In genomic region chr17:76817936-76818335, GRCm38 (mm10) we compare ENCODE assay signal across 27 mouse cellular contexts.
"Had no signal": no experiment of that assay in that cellular context is flagged by ENCODE, and none has a peak within 500 bp of the region (broad histone marks: within the 10 kb centered on the region; RNA-seq: fewer than 3 reads in every experiment).

No protein-coding gene starts in this region.

- H3K27me3 ChIP-seq: embryonic facial prominence, embryonic 12.5 days; embryonic facial prominence, embryonic 13.5 days; embryonic facial prominence, embryonic 15.5 days; forebrain, embryonic 12.5 days; forebrain, embryonic 13.5 days; forebrain, embryonic 15.5 days had no signal

- H3K4me1 ChIP-seq: embryonic facial prominence, embryonic 12.5 days; embryonic facial prominence, embryonic 13.5 days; embryonic facial prominence, embryonic 15.5 days; forebrain, embryonic 10.5 days; forebrain, embryonic 12.5 days; forebrain, embryonic 13.5 days; forebrain, embryonic 15.5 days had no signal

- ATAC-seq: forebrain, embryonic 13.5 days; forebrain, embryonic 14.5 days; forebrain, embryonic 15.5 days; forebrain, embryonic 16.5 days; forebrain, postnatal 0 days had no signal

- H3K36me3 ChIP-seq: embryonic facial prominence, embryonic 12.5 days; embryonic facial prominence, embryonic 13.5 days; embryonic facial prominence, embryonic 15.5 days; forebrain, embryonic 10.5 days; forebrain, embryonic 12.5 days; forebrain, embryonic 15.5 days had no signal

- H3K9me3 ChIP-seq: embryonic facial prominence, embryonic 12.5 days; embryonic facial prominence, embryonic 13.5 days; embryonic facial prominence, embryonic 15.5 days; forebrain, embryonic 10.5 days; forebrain, embryonic 12.5 days; forebrain, embryonic 13.5 days; forebrain, embryonic 15.5 days had no signal

- DNase-seq: cerebellum, adult 2 months; cerebellum, adult 8-10 months; cerebellum, adult 9-10 months; cerebellum, adult 9-11 months; cerebellum, postnatal 10 days; cerebellum, postnatal 14 days; cerebellum, postnatal 25 days; cerebellum, postnatal 36 days; embryo, embryonic 11 days; forebrain, postnatal 0 days; gastrocnemius, adult 2 months; gastrocnemius, postnatal 10 days; gastrocnemius, postnatal 14 days; gastrocnemius, postnatal 36 days; heart, adult 11 months; heart, adult 18-20 months; heart, adult 2 months had no signal

- H3K27ac ChIP-seq: embryonic facial prominence, embryonic 12.5 days; embryonic facial prominence, embryonic 13.5 days; embryonic facial prominence, embryonic 15.5 days; forebrain, embryonic 10.5 days; forebrain, embryonic 12.5 days; forebrain, embryonic 13.5 days; forebrain, embryonic 15.5 days; gastrocnemius, adult 2 months; heart, adult 2 months had no signal

- H3K9ac ChIP-seq: embryonic facial prominence, embryonic 12.5 days; embryonic facial prominence, embryonic 13.5 days; embryonic facial prominence, embryonic 15.5 days; forebrain, embryonic 12.5 days; forebrain, embryonic 13.5 days; forebrain, embryonic 15.5 days; forebrain, postnatal 0 days had no signal

- H3K4me3 ChIP-seq: embryonic facial prominence, embryonic 12.5 days; embryonic facial prominence, embryonic 13.5 days; embryonic facial prominence, embryonic 15.5 days; erythroblast, embryonic 14.5 days; forebrain, embryonic 10.5 days; forebrain, embryonic 12.5 days; forebrain, embryonic 13.5 days; forebrain, embryonic 15.5 days; gastrocnemius, adult 2 months; heart, adult 2 months had no signal

- H3K4me2 ChIP-seq: embryonic facial prominence, embryonic 12.5 days; embryonic facial prominence, embryonic 13.5 days; embryonic facial prominence, embryonic 15.5 days; forebrain, embryonic 12.5 days; forebrain, embryonic 13.5 days; forebrain, embryonic 15.5 days had no signal
